Mouse (Mus musculus) megakaryocyte progenitor cell, adult 5-6 weeks (primary cell): ENCODE results near the gene Kera. TPM values are rescaled to one million over a fixed set of nuclear protein-coding genes. Genes with fewer than 3 reads are reported as not detected.

Source experiments
- ATAC-seq: replicated peaks from 2 replicates; pipeline ENCODE4 v1.8.0; 2016; ENCODE audit warnings: mild to moderate bottlenecking, moderate TSS enrichment, inconsistent platforms; ENCODE audit not compliant: poor library complexity
- total RNA-seq, 2 experiments: library from RNA; stranded (forward) in 1 of 2; stranded (reverse) in 1 of 2; fragments of 157-497, 149-512 nt in 1 of 2; fragments of 200-1000 nt in 1 of 2; gene quantifications; 2 replicates each; pipeline versions ENCODE4 v1.2.3 to v1.2.4; 2015 to 2017

Gene Kera
- total RNA-seq (2015) (not detected in 2 replicates), total RNA-seq (2017) (not detected in 2 replicates)

DNA sequence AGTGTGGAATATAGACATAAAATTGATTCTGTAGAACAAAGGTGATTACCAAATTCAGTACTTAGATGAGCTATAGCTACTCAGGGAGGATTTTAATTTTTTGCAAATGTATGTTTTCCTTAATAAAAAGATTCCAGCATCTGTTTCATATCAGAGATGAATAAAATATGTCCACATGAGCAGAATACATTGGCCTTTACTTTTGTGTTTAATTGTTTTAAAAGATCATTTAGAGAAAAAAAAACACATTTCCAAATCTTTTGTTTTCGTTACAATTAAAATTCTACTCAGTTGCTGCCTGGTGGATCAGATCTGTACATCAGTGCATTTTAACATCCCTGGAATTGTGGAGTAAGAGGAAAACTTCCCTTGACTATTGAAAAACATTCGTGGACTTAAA lies at the start of gene Kera:
Gene Kera, plus strand, starts transcription at position 301 of the 400 bp plus-strand sequence.
- no peak for ATAC-seq

DNA sequence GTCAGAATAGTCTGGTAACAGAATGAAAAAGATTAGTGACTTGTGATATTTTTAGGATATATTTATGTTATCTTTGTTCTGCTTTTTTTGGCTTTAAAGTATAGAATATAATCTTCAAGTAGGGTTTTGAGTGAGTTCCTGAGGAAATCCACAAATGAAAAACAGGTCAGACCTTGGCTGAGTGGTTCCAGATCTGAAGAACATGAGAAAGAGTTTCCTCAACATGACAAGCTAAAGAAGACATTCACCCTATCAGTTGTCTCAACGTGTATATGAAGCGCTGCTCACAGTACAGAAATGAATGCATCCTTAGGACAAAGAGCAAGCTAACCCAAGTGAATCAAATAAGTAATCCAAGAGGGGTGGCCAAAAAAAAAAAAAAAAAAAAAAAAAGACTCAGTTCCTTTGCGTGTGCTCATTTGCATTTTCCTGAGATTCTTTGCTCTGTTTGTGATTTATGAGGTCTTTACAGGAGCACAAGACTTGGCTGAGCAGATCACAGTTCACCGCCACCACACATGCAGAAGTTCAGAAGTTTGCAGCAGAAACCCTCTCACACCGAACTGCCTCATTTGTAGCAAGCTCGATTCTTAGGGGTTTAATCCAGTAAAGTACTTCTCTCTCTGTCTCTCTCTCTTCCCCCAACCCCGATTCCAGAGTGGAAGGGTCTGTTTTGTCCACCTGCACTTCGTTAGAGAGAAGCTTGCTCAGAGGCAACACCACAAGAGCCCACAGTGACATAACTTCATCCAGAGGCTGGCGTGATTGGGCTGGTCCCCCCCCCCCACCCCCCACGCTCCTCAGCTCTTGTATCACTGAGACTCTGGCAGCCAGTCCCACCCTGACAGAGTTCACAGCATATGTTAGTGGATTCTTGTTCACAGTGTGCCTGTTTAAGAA lies 41.5 kb upstream of the Kera start, which contains the start of gene Lum:
Gene Lum, plus strand, starts transcription at position 172 of the 900 bp plus-strand sequence.
- no peak for ATAC-seq

DNA sequence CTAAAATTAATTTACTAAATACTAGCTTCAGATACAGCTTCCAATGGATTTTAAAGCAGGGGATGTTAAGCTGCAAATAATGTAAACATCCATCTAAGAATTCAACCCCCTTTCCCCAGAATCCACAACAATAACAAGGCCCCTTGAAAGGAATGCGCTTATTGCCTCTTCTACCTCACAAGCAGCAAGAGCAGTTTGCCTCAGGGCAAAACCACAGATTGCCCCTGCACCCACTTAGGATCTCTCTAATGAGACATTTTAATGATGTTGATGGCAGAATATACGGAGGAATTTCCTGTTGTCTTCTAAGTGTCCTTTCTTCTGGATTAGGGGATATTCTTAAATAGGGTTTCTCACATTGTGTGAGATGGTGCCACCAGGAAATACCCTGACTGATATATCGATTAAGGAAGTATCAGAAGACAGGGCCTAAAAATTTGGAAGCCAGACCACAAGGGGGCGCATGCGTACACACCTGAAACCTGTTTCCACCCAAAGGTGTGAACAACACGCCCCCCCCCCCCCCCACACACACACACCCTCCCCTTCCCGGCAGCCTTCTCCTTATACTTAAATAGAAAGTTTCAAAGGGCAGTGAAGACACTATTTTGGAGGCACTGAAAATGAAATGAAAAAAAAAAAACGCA lies 39.1 kb upstream of the Kera start:
- no peak for ATAC-seq

DNA sequence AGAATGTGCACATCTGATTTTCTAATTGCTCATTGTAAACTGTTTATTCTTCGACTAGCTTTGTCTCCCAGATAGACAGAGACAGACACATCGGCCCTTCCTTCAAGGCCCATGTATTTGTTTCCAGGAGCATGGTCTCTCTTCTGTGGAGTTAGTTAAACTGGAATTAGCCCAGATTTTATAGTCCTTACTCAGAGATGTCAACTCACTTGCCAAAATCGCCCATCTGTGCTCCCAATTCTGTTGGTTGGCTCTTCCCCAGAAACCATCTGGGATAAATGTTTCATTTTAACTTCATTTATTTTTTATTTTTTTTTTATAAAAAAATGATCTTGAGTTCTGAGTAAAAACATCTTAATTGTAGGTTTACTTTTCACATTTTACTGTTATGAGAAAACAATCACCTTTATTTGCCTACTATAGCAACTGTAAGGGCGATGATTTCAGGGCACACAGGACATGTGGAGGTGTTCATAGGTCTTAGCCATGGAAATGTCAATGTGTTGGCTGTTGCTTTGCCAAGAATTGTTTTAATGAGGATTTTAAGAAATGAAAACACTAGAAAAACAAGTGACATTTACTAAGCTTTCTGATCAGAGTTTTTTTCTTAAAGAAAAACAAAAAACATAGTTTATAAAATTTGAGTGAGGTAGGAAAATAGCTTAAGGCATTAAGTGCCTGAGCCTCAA lies 24.0 kb upstream of the Kera start:
- no peak for ATAC-seq

DNA sequence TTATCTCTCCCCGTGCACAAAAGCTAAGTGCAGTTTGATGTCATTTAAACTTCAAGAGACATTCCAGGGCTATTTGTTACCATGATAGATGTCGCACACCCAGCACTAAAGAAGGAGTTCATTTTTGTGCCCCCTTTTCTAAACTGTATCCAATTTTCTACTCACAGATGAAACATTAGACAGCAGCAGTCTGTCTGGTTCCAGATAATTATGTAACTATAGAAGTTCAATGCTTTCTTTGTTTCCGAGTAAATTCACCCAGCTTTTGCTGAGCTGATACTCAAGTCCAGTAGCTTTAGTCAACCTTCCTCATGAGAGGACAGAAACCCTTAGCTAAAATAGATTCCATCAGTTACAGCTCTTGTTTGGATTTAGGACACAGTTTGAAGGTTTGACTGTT lies 22.5 kb upstream of the Kera start:
- ATAC-seq = no peak

DNA sequence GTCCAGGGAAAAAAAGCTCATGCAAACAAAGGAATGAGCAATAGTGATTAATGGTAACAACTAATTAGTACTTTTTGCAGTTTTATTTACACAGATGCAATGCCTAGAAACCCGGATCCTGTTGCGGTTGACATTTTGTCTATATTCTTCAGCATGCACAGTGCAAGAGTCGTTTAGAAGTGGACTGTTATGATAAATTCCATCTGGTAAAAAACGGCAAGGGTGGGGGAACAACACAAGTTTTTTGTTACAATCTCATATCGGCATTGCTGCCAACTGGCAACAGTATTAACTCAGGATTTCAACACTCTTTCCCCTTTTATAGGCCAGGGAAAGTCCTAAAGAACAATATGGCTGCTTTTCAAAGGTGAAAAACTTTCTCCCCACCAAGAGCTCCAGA lies 19.5 kb upstream of the Kera start:
- no peak for ATAC-seq

DNA sequence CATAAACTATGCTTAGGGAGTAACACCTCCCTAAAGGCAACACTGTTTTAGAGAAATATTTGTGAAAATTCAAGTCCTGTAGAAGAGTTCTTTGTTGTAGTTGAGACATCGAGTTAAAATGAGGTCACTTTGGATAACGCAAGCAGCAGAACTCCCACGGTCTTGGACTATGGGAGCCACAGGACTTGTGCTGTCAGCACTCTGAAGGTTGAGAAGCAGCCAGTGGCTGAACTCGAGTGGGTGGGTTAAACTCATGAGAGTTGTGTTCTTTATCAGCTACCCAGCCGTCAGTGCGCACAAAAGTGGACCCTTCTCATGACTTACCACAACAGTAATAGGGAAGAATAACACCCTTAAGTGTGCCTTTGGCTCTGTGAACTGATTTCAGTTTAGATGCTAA lies 17.1 kb upstream of the Kera start:
- no peak for ATAC-seq

DNA sequence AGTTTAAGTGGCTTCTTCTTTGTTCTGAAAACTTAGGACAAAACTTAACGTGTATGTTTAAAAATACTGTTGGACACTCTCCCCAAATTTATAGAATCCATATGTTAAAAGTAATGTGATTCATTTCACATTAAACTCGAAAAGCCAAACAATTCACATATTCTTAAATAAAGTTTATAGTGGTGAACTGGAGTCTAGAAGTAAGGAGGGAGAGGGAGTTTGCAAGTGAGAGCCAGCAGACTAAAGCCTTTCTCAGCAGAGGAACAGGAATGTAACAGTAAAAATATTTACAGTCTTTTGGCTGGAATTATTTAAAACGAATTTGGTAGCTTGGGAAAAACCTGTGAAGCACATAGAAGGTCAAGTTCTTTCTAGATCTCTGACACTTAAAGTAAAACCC lies 15.6 kb upstream of the Kera start:
- no peak for ATAC-seq

DNA sequence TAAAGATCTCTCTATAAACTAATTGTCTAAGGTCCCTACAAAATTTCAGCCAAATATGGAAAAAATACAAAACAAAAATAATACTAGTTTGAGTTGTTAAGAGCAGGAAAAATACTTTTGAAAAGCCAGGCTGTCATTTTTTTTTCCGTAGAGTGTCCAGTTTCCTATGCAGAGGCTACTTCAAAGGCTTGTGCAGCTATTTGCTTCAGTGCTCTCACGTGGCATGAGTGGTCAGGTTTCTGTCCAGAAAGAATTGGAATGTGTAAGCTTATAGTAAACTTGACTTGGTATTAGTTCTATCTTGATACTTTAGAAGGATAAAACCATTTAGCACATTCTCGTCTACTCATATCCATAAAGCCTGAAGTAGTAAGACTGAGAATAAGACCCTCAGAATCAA lies 15.0 kb upstream of the Kera start:
- ATAC-seq = no peak

DNA sequence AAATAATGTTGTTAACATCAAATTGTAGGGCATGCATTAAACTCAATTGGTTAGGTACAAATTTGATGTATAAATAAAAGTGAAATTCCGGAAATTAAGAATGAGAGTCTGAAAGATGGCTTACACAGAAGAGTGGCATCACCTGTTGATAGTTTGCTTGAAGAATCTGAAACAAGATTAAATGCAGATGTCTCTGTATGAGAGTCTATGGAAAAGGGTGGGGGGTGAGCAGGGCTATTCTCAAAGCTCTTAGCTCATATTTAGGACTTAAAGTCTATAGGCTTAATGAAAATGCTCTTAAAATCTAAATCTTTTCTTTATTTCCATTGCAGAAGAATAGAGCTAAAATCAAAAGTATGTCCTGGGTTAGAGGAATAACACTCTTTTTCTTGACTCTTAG lies 11.0 kb upstream of the Kera start:
- ATAC-seq = no peak

DNA sequence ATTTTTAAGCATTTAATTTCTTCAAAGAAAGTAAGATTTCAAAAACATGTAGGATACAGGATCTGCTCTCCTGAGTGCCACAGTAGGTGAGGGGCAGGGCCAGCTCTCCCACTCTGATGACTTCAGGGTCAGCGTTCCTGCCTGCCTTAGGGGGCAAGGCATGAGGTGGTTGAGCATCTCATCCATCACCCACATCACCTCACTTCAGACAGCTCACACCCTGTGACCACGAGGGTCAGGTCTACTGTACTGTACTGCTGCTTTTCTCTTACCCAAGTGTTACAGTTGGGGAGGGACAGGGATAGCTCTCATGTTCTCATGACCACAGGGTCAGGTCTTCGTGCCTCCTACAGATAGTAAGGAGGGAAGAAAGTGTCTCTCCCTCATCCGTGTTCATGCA lies 4.9 kb upstream of the Kera start:
- ATAC-seq = no peak

DNA sequence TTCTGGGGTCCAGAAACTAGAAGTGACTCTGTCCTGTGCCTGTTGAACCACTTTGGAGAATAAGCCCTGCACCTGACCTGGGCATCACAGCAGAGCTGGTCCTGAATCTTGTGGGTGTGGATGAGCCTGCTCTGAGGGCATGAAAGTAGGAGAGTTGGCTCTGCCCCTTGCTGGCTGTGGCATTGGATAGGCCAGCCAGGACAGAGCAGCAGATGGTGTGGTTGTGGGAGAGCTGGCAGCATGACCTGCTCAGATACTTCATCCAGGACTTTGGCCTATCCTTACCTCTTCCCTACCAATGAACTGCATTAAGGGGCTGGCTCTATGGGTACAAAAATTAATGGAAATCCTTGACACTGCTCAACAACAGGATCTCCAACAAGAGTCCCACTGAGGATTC lies 3.4 kb upstream of the Kera start:
- no peak for ATAC-seq

DNA sequence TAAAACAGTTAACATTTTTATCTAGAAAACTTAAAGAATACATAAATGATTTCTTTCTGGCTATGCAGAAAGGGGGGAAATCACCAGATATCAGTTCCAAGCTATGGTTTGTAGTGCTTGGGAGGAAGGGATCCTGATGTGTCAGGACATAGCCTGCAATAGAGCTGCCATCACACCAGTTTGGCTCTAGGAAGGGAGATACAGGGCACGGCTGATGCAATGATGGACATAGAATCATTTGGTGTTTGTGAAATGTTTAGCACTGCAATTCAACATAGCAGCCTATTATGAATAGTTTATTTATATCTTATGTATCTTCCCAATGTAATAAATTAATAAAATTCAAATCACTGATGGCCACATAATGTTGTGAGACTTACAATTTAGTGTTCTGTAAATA lies 15.6 kb downstream of the Kera start:
- no peak for ATAC-seq

DNA sequence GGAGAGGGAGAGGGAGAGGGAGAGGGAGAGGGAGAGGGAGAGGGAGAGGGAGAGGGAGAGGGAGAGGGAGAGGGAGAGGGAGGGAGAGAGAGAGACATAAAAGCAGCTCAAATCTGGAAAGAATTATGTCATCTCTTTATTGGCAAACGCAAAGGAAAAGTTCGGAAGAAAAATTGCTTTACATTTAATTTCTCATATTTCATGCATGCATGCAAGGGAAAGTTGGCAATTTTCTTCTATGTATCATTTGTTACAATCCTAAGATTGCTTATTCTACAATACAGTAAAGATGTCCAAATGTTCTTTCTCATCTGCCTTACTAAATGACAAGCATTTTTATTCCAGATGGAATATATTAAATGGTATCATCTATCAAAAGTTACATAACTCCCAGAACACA lies 17.7 kb downstream of the Kera start:
- no peak for ATAC-seq

DNA sequence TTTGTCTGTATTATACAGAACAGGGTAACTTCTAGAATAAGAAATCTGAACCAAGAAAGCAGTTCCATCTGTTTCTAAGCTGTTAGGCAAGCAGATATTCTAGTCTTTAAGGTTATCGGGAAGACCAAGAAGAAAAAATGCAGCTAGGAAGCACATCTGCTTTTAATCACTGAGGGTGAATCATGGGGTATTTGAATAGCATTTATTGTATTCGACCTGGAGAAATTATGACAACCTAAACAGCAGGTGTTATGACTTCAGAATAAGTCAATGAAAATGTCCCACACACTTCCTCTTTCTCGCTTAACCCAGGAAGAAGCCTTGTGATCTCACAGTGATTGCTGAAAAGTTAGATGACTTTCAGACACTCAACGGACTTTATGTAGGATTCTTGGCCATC lies 18.4 kb downstream of the Kera start:
- ATAC-seq = no peak

DNA sequence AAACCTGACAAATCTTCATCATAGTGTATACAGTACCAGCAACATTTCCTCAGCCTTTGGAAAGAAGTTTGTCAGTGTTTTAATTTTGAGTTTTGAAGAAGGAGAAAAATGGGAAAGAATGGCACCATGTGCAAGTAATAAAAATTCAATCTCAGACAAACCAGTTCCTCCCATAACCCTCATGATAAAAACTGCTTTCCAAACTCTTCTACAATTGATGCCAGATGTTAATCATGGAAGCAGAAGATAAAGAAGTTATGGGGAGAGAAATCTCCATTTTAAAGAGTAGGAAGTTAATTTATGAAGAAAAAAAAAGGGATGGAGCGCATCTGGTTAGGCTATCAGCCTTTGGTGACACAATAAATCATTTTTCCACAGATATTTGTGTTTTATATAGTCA lies 19.9 kb downstream of the Kera start:
- ATAC-seq = no peak

DNA sequence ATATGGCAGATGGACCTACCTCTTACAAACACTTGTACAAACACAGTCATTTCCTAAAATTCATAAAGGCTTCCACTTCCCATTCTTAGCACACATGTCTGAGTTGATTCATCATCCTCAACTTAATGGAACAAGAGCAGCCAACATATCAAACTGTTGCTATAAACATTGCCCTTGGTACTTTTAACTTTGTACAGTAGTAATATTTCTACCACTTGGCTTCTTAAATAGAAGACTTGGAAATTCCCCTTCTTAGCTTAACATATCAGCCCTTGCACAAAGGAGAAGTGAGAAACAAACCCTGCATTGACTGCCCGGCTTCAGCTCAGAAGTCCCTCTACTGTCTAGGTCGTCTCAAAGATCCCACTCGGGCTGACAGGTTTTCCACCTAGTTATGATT lies 24.4 kb downstream of the Kera start:
- no peak for ATAC-seq

DNA sequence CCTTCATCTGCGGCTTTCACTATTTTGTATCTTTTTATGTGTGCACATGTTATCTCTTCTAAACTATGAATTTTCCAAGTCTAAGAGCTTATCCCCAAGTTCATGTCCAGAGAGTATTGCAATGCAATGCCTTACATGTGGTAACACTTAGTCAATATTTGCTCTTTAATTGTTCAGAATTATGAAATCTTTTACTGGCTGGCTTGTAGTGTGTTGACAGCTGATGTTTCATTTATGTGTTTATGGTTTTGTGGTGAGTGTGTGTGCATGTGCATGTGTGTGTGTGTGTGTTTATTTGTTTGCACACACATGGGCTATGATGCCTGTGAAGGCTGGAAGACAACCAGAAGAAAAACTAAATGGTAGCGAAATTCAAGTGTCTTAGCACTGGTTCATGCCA lies 35.2 kb downstream of the Kera start:
- ATAC-seq = no peak

DNA sequence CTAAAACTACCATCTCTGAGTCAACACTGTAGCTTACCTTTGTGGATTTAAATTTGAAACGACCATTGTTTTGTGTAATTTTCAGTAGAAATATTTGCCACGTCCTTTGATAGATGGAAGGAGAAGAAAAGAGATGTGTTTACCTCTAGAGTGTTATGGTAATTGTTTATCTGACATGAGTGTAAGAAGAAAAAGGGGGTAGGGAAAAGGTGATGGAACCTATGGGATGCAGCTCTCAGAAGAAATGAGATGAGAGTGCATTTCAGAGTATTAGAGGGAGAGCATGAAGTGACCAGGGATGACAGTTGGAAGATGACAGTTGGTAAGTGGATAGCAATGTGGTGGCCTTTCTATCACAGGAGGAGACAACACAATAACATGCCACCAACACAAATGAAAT lies 37.1 kb downstream of the Kera start, which contains the start of gene Epyc:
Gene Epyc, plus strand, starts transcription at position 301 of the 400 bp plus-strand sequence.
- ATAC-seq = no peak

DNA sequence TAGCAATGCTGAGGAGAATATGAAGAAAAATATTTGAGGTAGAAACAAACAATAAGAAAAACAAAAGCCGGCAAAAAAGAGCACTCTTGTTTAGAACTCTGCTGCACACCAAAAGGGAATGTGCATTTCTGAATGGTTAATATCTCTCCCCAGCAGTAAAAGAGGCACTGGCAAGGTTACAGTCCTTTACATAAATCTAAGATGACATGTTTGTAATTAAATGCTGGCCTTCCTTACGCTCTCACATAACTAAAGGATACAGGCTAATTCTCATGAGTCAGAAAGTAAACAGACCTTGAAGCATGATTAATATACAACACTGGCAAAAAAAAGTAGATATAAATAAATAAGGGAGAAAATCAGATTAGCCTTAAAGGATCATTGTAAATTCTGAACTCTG lies 43.7 kb downstream of the Kera start:
- no peak for ATAC-seq

DNA sequence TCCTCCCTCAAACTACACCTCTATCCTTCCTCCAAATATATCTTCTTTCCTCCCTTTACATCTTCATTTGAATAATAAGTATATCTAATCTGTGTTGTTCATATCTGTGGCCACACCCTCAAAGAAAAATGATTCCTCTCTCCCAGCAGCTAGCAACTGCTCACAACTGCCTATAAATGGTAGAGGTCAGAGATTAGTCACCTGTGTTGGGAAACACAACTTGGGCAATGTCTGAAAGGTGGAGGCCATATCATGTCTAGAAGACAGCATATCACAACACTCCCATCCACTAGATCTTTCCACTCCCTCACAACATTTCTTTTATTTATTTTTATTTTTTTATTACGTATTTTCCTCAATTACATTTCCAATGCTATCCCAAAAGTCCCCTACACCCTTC lies 52.8 kb downstream of the Kera start:
- no peak for ATAC-seq
